Mouse (Mus musculus) lung, postnatal 0 days (tissue): ENCODE results near the gene Car5a. TPM values are rescaled to one million over a fixed set of nuclear protein-coding genes. Genes with fewer than 3 reads are reported as not detected.

Source experiments
- ATAC-seq: fragments of 200-750 bp; cut with Nextera tagmentation; 2 replicates; pipeline ENCODE4 v1.8.0; 2017; ENCODE audit warnings: moderate library complexity
- DNase-seq: peaks from one replicate; pipeline ENCODE4 v3.0.0-alpha.2; 2016; ENCODE audit warnings: low spot score
- H3K27ac ChIP-seq: fragments of 300-500 bp; sonication (generic); 2 replicates; pipeline ENCODE4 v1.5.1; 2014; ENCODE audit warnings: antibody characterized with exemption, mild to moderate bottlenecking, low read length, mixed read lengths
- H3K27me3 ChIP-seq: fragments of 300-500 bp; sonication (generic); replicated peaks from 2 replicates; pipeline ENCODE4 v1.6.1; 2014; ENCODE audit warnings: low read length, mixed read lengths; ENCODE audit not compliant: insufficient read depth
- H3K36me3 ChIP-seq: fragments of 300-500 bp; sonication (generic); 2 replicates; pipeline ENCODE4 v1.6.1; 2014; ENCODE audit warnings: low read length, mixed read lengths; ENCODE audit not compliant: insufficient read depth
- H3K4me1 ChIP-seq: fragments of 300-500 bp; sonication (generic); 2 replicates; pipeline ENCODE4 v1.6.1; 2014; ENCODE audit warnings: antibody characterized with exemption, low read depth, low read length, mixed read lengths; ENCODE audit not compliant: insufficient read depth
- H3K4me2 ChIP-seq: fragments of 300-500 bp; sonication (generic); replicated peaks from 2 replicates; pipeline ENCODE4 v1.6.1; 2014; ENCODE audit warnings: low read depth, mild to moderate bottlenecking, low read length, moderate library complexity, mixed read lengths
- H3K4me3 ChIP-seq: fragments of 300-500 bp; sonication (generic); 2 replicates; pipeline ENCODE4 v1.5.1; 2014; ENCODE audit warnings: low read depth, low read length
- H3K9ac ChIP-seq: fragments of 300-500 bp; sonication (generic); replicated peaks from 2 replicates; pipeline ENCODE4 v1.6.1; 2014; ENCODE audit warnings: low read depth, mild to moderate bottlenecking
- H3K9me3 ChIP-seq: fragments of 300-500 bp; sonication (generic); 2 replicates; pipeline ENCODE4 v1.6.1; 2016; ENCODE audit warnings: low read length, mixed read lengths
- CTCF ChIP-seq: IDR thresholded peaks from 2 replicates; pipeline ENCODE4 v1.5.1; 2016; ENCODE audit warnings: antibody characterized with exemption, mild to moderate bottlenecking
- EP300 ChIP-seq: IDR thresholded peaks from 2 replicates; pipeline ENCODE4 v1.6.1; 2016; ENCODE audit warnings: antibody characterized with exemption, mild to moderate bottlenecking, control low read depth
- WGBS: fragments of 180-500 bp; shearing (Covaris S2); extraction: QIAGEN DNeasy Blood & Tissue Kit; methylation state at CpG from one replicate; pipeline ENCODE4 v1.1.7; 2014; 5-methylcytosine and 5-hydroxymethylcytosine counted together
- polyA plus RNA-seq: library from polyadenylated mRNA; unstranded; fragments of >200 nt; fragmentation: Nextera tagmentation; extraction: Ambion mirVana; gene quantifications from 2 replicates; pipeline ENCODE4 v1.2.1, GENCODE M21; 2015

Car5a gene
- polyA plus RNA-seq, 1 experiment from 2014 or later, result 0.61 TPM

GRCm38 (mm10) chr8:121889810-121890785 lies 54.6 kb downstream of the Car5a start:
- ATAC-seq (peak; percentile 23; the same call in 1 of the 2 replicates), DNase-seq (no peak)
- H3K4me1 ChIP-seq, result no peaks in the 10 kb centered on the region
- WGBS, result 72% methylated on average over 15 of the region's 15 CpGs
- H3K9ac ChIP-seq, result no peak overlapping the region
- no peaks in the 10 kb centered on the region for H3K9me3 ChIP-seq
- no peak overlapping the region for H3K27ac ChIP-seq
- no peak for TF ChIP-seq EP300
- no peak for TF ChIP-seq CTCF
- H3K4me2 ChIP-seq, result no peak overlapping the region
- H3K27me3 ChIP-seq, result no peaks in the 10 kb centered on the region
- peaks cover 7% of the 10 kb centered on the region; the same call in 1 of the 2 replicates for H3K36me3 ChIP-seq
- H3K4me3 ChIP-seq, result no peak overlapping the region

GRCm38 (mm10) chr8:121889317-121889716 lies 55.4 kb downstream of the Car5a start:
- no peaks in the 10 kb centered on the region for H3K27me3 ChIP-seq
- no peaks in the 10 kb centered on the region for H3K9me3 ChIP-seq
- H3K4me1 ChIP-seq, result no peaks in the 10 kb centered on the region
- no peak overlapping the region for H3K9ac ChIP-seq
- H3K4me3 ChIP-seq, result no peak overlapping the region
- 92% methylated on average over 1 of the region's 1 CpGs for WGBS
- ATAC-seq, result no peak
- H3K27ac ChIP-seq, result no peak overlapping the region
- TF ChIP-seq CTCF, result no peak
- TF ChIP-seq EP300, result no peak
- no peak for DNase-seq
- peaks cover 7% of the 10 kb centered on the region; the same call in 1 of the 2 replicates for H3K36me3 ChIP-seq
- H3K4me2 ChIP-seq, result no peak overlapping the region

DNA sequence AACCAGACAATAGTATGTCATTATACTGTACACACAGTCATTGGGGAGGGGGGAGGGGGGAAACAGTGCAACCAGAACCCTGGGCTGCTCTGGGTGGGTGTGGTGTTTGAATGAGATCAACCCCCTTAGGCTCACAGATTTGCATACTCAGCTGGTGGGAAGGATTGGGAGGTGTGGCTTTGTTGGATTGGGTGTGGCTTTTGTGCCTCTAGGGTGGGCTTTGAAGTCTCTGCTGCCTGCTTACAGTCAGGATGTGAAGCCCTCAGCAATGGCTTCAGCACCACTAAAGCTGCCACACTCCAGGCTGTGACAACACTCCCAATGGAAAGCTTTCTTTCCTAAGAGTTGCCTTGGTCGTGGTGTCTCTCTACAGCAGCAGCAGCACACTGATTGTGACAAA lies 57.2 kb downstream of the Car5a start:
- no peak overlapping the region for H3K27ac ChIP-seq
- H3K27me3 ChIP-seq, result no peaks in the 10 kb centered on the region
- TF ChIP-seq EP300 (no peak), CTCF (no peak)
- H3K36me3 ChIP-seq, result peaks cover 7% of the 10 kb centered on the region; the same call in 1 of the 2 replicates
- ATAC-seq (no peak), DNase-seq (no peak)
- H3K4me3 ChIP-seq, result no peak overlapping the region
- H3K9me3 ChIP-seq, result no peaks in the 10 kb centered on the region
- H3K9ac ChIP-seq, result no peak overlapping the region
- no peaks in the 10 kb centered on the region for H3K4me1 ChIP-seq
- no peak overlapping the region for H3K4me2 ChIP-seq
- WGBS, result 68% methylated on average over 1 of the region's 1 CpGs

GRCm38 (mm10) chr8:121885433-121885832 lies 59.3 kb downstream of the Car5a start:
- no peak overlapping the region for H3K4me2 ChIP-seq
- H3K9me3 ChIP-seq, result no peaks in the 10 kb centered on the region
- DNase-seq (no peak), ATAC-seq (no peak)
- peaks cover 7% of the 10 kb centered on the region; the same call in 1 of the 2 replicates for H3K36me3 ChIP-seq
- H3K27me3 ChIP-seq, result no peaks in the 10 kb centered on the region
- TF ChIP-seq EP300 (no peak), CTCF (no peak)
- H3K27ac ChIP-seq, result no peak overlapping the region
- no peak overlapping the region for H3K4me3 ChIP-seq
- WGBS, result 90% methylated on average over 6 of the region's 6 CpGs
- H3K4me1 ChIP-seq, result no peaks in the 10 kb centered on the region
- H3K9ac ChIP-seq, result no peak overlapping the region

- Histone ChIP-seq H3K9ac (no peak overlapping the region), H3K9me3 (no peaks in the 10 kb centered on the region), H3K27ac (no peak overlapping the region), H3K36me3 (peaks cover 7% of the 10 kb centered on the region; the same call in 1 of the 2 replicates), H3K4me1 (no peaks in the 10 kb centered on the region), H3K4me3 (no peak overlapping the region), H3K4me2 (no peak overlapping the region), H3K27me3 (no peaks in the 10 kb centered on the region)
- DNase-seq (no peak), ATAC-seq (no peak)
- 92% methylated on average over 9 of the region's 9 CpGs for WGBS
- TF ChIP-seq EP300, result no peak
- TF ChIP-seq CTCF, result no peak
These were observed 59.7 kb downstream of the Car5a start for GRCm38 (mm10) chr8:121885001-121885400.

GRCm38 (mm10) chr8:121884181-121884580 lies 60.5 kb downstream of the Car5a start:
- Histone ChIP-seq H3K27ac (no peak overlapping the region), H3K4me3 (no peak overlapping the region), H3K27me3 (no peaks in the 10 kb centered on the region), H3K9me3 (no peaks in the 10 kb centered on the region), H3K4me1 (no peaks in the 10 kb centered on the region), H3K4me2 (no peak overlapping the region), H3K36me3 (peaks cover 7% of the 10 kb centered on the region; the same call in 1 of the 2 replicates), H3K9ac (no peak overlapping the region)
- DNase-seq (no peak), ATAC-seq (no peak)
- TF ChIP-seq CTCF, result no peak
- 81% methylated on average over 3 of the region's 3 CpGs for WGBS
